Mouse (Mus musculus): ENCODE measurements around the gene Cdon.

Cdon gene

GRCm38 (mm10) chr9:35493733-35494092 is 72.8 kb downstream of the Cdon start:
- no peak for DNase-seq (ENCODE audit: low spot score in 2 of 2)

- no peak for DNase-seq (ENCODE audit: low spot score in 2 of 2)
Measured at GRCm38 (mm10) chr9:35494937-35495336, 74.0 kb downstream of the Cdon start.

- DNase-seq (ENCODE audit: low spot score in 2 of 2) = no peak
Measured at GRCm38 (mm10) chr9:35495471-35495870, 74.5 kb downstream of the Cdon start.

GRCm38 (mm10) chr9:35499946-35500345 is 79.0 kb downstream of the Cdon start:
- no peak for DNase-seq (ENCODE audit: low spot score in 2 of 2)

DNA sequence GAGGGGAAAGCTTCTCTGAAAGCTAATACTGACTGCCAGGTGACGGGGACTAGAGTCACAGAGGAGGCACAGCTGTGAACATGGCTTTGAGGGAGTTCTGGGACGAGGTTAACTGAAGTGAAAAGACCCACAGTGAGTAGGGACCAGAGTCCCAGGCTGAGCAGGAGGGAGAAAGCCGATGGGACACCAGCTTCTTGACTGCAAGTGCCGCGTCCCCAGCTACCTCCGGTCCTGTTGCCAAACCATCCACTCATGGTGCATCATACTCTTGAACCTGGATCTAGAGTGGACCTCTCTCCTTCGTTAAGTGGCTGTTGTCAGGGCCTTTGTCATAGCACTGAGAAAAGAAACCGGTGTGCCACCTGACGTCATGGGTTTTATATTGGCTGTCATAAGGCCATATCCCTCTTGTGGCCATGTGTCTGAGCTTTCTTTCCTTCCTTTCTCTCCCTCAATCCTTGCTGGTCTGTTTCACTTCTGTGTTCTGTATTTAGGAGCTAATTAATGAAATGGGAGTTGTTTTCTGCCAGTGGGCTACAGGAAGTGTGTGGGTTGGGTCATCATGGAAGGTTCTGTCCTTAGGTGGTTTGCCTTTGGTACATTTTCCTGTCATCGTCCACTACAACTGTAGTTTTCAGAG is 81.6 kb downstream of the Cdon start:
- DNase-seq (ENCODE audit: low spot score in 2 of 2) = no peak

DNA sequence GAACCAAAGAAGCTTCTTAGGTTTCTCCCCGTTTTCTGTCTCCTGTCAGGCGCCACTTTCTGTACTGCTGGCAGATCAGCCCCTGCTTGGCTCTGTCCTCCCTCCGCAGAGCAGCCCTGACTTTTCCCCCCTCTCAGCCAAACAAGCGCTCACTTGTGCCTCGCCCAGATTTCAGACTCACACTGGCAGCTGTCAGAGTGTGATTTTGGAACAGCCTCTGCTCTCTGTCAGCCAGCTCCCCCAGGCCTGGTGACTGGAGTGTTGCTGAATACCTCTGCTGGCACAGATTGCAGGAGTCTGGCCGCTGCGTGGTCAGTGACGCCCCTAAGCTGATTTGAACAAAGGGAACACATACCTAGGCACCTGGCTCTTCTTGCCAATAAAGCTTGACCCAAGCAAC is 87.3 kb downstream of the Cdon start:
- peak in 1 of 2 experiments; percentile 24 for DNase-seq (ENCODE audit: low spot score in 2 of 2)

DNA sequence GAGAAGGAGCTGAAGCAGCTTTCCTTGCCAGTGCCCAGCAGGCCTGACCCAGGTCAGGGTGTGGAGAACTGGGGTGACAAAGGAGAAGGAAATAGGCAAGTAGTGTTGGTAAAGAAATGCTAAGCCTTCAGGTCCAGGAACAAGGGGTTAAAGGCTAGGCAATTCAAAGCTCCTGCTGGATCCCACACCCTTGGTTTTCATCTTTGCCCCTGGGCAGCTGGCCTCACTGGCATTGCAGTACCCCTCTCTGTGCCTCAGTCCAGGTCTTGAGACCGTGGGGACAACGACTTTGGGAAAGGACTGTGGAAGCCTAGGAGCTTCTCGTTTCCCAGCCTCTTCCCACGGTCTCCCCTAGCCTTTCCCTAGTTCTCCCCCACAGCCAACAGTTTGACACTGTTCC is 93.0 kb downstream of the Cdon start:
- DNase-seq (ENCODE audit: low spot score in 2 of 2) = no peak

DNA sequence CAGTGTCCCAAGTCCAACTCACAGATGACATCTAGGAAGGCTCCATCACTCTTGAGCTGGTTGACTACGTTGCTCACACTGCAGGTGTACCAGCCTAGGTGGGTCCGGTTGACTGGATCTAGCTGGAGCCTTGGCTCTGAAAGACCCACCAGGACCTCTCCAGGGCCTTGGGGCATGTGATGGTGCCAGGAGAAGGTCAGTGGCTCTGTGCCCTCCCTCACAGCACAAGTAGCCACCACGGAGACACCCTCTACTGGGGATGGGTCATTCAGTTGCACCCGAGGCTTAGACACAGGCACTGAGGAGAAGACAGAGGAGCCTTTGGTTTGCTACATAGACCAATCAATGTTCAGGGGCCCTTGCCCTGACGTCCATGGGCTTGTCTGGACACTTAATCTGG is 95.3 kb downstream of the Cdon start:
- DNase-seq (ENCODE audit: low spot score in 2 of 2) = no peak

GRCm38 (mm10) chr9:35516711-35517110 is 95.8 kb downstream of the Cdon start:
- no peak for DNase-seq (ENCODE audit: low spot score in 2 of 2)

DNA sequence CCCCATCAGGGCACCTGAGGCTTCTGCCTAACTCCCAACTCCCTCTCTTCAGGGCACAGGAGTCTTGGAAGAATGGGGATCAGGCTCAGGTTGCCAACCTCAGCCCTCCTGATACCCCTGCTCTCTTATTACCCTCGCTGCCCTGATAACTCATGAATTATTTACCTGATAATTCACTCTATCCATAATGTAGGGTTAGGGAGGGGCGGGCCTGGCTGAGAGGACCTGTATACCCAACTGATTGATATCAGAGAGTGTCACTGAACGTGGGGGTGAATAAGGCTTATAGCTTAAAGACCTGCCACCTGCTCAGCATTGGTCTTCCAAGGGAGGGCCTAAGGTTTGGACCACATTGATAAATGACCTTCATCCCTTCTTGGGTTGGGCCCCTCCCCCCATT is 97.2 kb downstream of the Cdon start, which contains the start of gene Gm1113:
Gm1113 (minus strand) TSS at position 101 of the 400 bp plus-strand sequence.
- DNase-seq (ENCODE audit: low spot score in 2 of 2) = no peak

DNA sequence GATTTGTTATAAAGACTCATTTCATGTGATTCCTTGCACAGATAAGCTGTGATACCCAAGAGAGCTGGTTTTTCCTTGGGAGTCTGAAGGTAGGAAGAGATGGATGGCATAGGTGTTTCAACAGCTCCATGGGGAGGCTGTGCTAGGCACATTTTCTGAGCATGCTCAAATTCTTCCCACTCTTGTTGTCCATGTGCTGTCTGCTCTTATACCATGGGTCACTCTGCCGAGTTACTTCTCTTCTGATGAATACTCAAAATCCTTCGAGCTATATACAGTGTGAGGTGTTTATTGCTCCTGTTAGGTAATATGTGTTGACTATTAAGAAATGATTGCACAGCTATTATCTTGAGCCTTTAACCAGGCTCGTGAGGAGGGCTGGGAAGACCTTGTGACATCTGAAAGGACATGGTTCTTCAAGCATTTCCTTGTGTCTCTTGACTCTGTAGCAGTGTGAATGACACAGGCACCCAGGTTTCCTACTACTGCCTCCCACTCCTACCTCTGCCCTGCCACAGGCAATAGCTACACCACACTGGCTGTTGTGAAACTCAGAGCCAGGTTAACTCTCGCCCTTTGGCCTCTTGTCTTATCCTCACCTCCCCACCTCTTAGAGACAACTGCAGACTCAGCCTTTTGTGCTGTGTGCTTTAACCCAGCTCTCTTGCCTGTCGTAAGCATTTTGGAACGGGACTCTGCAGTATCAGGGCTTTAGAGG is 99.9 kb downstream of the Cdon start:
- no peak for DNase-seq (ENCODE audit: low spot score in 2 of 2)

DNA sequence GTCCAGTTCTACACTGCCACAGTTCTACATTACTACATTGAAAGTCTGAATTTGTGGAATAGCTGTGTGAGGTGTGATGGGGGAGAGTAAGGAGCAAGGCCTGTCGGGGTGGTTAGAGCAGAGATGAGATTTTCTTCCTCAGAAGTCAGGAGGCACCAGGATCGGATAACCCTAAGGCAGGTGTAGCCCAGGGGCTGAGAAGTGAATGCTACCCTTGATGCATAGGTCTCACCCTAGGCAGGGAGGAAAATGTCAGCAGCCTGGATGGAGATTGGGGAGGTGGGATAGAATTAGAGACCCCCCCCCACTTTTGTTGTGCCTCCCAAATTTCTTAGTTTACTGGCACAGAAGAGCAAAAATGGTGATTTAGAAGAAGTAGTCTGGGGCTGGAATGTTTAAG is 101.3 kb downstream of the Cdon start:
- DNase-seq (ENCODE audit: low spot score in 2 of 2) = no peak

GRCm38 (mm10) chr9:35522821-35523515 is 102.0 kb downstream of the Cdon start:
- DNase-seq (ENCODE audit: low spot score in 2 of 2) = no peak

GRCm38 (mm10) chr9:35523541-35523940 is 102.6 kb downstream of the Cdon start:
- peak in 1 of 2 experiments; percentile 19 for DNase-seq (ENCODE audit: low spot score in 2 of 2)

- DNase-seq (ENCODE audit: low spot score in 2 of 2) = peak in 1 of 2 experiments; percentile 65
Measured at GRCm38 (mm10) chr9:35523941-35524411, 103.0 kb downstream of the Cdon start.

DNA sequence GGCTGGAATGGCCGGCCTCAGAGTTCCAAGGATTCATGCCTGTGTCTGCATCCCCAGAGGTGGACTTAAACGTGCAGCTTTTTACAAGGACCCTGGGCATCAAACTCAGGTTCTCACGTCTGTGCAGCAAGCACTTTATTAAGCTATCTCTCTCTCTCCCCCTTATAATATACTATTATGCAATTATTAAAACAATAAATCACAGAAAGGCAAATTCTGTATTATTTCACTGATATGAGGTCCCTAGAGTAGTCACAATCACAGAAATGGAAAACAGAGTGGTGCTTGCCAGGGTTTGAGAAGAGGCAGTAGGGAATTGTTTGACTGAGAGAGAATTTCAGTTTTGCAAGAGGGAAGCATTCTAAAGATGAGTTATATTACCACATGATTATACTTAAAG is 108.2 kb downstream of the Cdon start:
- no peak for DNase-seq (ENCODE audit: low spot score in 2 of 2)

DNA sequence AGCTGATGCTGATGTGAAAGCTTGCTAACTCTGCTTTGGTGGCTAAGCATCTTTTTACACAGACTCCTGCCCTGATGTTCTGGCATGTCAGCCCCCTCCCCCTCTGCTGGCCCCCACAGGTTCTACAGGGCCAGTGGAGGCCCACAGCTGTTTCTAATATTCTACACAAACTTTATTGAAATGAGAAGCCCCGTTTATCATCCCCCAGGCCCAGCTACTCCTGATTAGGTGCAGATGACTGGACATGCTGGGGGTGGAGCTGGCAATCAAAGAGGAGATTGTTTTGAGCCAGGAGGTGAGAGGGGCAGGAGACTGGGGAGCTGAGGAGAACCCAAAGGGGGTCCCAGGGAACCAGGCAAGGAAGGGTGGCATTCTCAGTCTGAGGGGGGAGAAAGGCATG is 108.9 kb downstream of the Cdon start:
- DNase-seq (ENCODE audit: low spot score in 2 of 2) = no peak

- no peak for DNase-seq (ENCODE audit: low spot score in 2 of 2)
Measured at GRCm38 (mm10) chr9:35533266-35533665, 112.3 kb downstream of the Cdon start.

GRCm38 (mm10) chr9:35535110-35535509 is 114.2 kb downstream of the Cdon start:
- peak in 1 of 2 experiments; percentile 50 for DNase-seq (ENCODE audit: low spot score in 2 of 2)

DNA sequence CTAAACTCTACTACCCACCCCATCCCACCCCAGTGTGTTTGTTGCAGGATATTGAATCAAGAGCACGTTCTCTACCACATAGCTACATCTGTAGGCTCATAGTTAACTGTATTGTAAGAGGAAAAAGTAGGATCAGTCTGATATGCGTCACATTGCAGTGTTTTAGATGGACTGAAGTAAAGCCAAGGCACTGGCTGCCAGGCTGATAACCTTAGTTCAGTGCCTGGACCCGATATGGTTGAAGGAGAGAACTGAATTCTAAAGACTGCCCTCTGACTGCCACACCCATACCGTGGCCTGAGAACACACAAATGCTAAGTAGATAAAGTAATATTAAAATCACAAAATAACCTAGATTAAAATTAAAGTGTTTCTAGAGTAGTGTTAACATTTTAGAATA is 114.9 kb downstream of the Cdon start:
- DNase-seq (ENCODE audit: low spot score in 2 of 2) = no peak

DNA sequence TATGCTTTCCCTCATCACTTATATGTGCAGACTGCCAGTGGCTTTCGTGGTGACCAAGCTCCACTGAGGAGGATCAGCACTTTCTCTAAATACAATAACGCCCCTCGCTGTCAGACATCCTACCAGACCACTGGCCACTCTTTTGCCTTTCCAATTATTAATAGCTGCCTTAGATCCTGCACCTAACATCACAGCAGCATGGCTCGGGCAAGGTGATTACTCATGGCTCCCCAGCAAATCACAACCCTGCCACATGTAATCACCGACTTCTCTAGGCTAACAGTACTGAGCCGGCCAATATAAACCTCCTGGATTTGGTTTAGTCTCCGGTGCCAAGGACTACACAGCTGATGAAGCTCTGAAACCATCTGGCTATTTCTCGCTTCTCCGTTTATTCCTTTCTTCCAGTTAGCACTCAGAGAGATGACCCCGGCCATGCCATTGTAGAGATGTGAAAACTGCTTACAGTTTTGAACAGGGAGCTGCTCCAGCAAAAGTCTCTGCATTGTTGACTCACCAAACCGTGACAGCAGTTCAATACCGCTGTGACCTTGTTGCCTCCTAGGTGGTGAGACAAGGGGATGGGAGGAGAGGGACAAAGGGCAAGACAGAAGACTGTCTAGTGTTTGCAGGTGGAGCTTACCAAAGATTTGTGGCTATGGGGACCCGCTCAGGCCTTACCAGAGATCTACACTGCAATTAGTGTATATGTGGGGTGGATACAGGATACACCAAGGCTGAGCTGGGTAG is 118.2 kb downstream of the Cdon start:
- DNase-seq (ENCODE audit: low spot score in 2 of 2) = no peak

DNA sequence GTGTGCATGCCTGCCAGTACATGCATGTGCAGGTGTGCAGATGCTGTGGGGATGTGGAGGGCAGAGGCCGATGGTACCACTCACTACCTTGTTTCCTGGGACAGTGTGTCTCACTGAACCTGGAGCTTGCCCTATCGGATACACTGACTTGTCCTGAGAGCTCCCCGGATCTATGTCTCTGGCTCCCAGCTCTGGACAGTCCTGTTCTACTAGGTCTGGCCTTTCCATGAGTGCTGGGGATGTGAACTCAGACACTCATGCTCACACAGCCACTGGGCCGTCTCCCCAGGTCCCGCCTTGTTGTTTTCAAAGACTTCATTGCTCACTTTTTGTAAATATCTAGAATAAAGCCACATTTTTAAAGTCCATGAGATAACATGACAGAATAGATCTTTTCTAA is 120.1 kb downstream of the Cdon start:
- no peak for DNase-seq (ENCODE audit: low spot score in 2 of 2)

Measured in cerebellum, postnatal 4 days (tissue).